Mouse (Mus musculus) kidney, adult 10 weeks (tissue): ENCODE measurements around the gene Ldb3. TPM values are rescaled to one million over a fixed set of nuclear protein-coding genes. Genes with fewer than 3 reads are reported as not detected.

Experiments
- polyA plus RNA-seq: library from polyadenylated mRNA; stranded (reverse); fragments of 350-450 nt; fragmentation: Illumina TruSeq; extraction: RNeasy Lipid Tissue Mini Kit (QIAGEN cat#74804); gene quantifications from one replicate; pipeline ENCODE4 v1.2.3, GENCODE M21; 2014; ENCODE audit warnings: low read depth, low replicate concordance

The Ldb3 gene
- 1.1 TPM for polyA plus RNA-seq

DNA sequence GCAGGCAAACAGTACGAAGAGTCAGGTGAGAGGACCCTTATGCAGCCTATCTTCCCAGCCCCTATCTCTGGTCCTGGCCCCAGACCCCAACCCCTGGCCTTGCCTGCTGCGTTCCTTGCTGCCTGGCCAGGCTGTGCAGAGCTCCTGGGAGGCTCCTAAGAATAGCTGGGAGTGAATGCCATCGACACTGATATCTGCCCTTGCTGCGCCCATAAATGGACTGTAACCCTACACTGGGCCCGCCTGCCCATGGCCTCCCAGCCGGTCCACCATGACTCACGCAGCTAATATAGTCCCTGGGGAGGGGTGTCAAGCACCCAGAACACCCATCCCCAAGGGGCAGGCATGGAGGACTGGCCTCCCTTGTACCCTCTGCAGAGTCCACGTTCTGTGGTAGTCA lies at the start of gene Ldb3:
Gene Ldb3, minus strand, starts transcription at position 185 of the 400 bp plus-strand sequence.

DNA sequence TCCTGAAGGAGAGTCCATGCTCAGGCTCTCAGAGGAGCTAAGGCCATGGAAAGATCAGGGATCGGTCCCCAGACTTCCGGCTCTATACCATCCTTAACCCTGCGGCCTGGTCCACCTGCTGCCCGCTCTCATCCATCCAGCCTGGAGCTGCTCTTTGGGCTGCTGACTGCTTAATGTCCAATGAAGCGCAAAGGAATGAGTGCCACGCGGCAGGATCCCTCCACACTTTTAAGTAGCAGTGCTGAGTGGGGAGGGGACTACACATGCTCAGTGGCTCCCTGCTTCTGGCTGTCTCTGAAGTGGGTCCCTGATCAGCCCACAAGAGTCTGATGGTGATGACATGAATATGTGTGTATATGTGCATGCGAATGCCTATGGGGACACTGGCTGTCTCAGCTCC lies 11.5 kb upstream of the Ldb3 start, which contains the start of gene Opn4:
Gene Opn4, minus strand, starts transcription at position 202 of the 400 bp plus-strand sequence.

DNA sequence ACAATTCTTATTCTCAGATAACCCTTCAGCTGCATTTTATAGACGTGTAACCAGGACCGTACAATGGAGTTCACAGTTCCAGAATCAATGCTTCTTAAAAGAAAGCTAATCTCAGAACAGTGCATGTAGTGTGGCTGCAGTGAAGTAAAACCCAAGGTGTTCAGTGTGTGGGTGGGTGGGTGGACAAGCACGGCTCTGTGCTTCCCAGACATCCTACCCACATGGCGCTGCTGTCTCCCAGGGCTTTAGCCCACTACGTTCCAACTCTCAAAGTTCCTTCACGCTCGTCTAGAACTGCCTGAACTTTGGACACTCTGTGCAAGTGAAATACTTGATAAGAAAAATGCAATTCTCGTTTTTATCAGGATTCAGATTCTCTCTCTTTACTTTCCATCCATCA lies 65.8 kb downstream of the Ldb3 start, which contains the start of gene 9230112D13Rik:
Gene 9230112D13Rik, minus strand, starts transcription at position 101 of the 400 bp plus-strand sequence.

GRCm38 (mm10) chr14:34503325-34503647 lies 85.2 kb downstream of the Ldb3 start, which contains the start of gene Bmpr1a:
Gene Bmpr1a, minus strand, starts transcription at chr14:34503341.

Other genes with a start within 250 kb of the Ldb3 start
- gene Fam25c, start 233.2 kb downstream of the Ldb3 start, polyA plus RNA-seq = not detected
- gene Sncg, start 213.9 kb downstream of the Ldb3 start, polyA plus RNA-seq = not detected
- 13.1 TPM for gene Mmrn2, start 213.2 kb downstream of the Ldb3 start, polyA plus RNA-seq
- 114 TPM for gene Bmpr1a, start 85.3 kb downstream of the Ldb3 start, polyA plus RNA-seq
- not detected for gene 9230112D13Rik, start 65.9 kb downstream of the Ldb3 start, polyA plus RNA-seq
- gene Opn4, start 11.5 kb upstream of the Ldb3 start, polyA plus RNA-seq = not detected
- gene Wapl, start 85.2 kb upstream of the Ldb3 start, polyA plus RNA-seq = 117 TPM
- 0.20 TPM for gene Grid1, start 231.4 kb upstream of the Ldb3 start, polyA plus RNA-seq